Mouse (Mus musculus) adrenal gland, adult 8-10 months (tissue): ENCODE measurements around the gene Olfr433. TPM values are rescaled to one million over a fixed set of nuclear protein-coding genes. Genes with fewer than 3 reads are reported as not detected.

Experiments used
- total RNA-seq, 4 experiments: library from RNA; stranded (reverse); gene quantifications; 2 replicates each; pipeline ENCODE4 v1.2.4; 2022

Gene Olfr433
- total RNA-seq, 4 experiments from 2014 or later: not detected

Other genes with a start within 250 kb of the Olfr433 start
- gene Ifi211, start 127.7 kb upstream of the Olfr433 start, total RNA-seq: 1 to 10 TPM; 1.3 to 3.0 (median 1.6) TPM
- 10 to 100 TPM; 10.5 to 23.6 (median 16.3) TPM for gene Mndal, start 98.2 kb upstream of the Olfr433 start, total RNA-seq
- 10 to 100 TPM in 3 of 4 experiments, 1 to 10 TPM in 1; 8.3 to 18.8 (median 14.0) TPM for gene Ifi203, start 98.0 kb upstream of the Olfr433 start, total RNA-seq
- gene Ifi202b, start 58.0 kb upstream of the Olfr433 start, total RNA-seq: not detected
- 1 to 10 TPM; 2.7 to 6.5 (median 4.3) TPM for gene Ifi205, start 8.9 kb upstream of the Olfr433 start, total RNA-seq
- not detected for gene Olfr432, start 8.5 kb downstream of the Olfr433 start, total RNA-seq
- gene Olfr430, start 25.9 kb downstream of the Olfr433 start, total RNA-seq: not detected
- gene Olfr429, start 43.6 kb downstream of the Olfr433 start, total RNA-seq: not detected
- gene Olfr427, start 56.2 kb downstream of the Olfr433 start, total RNA-seq: not detected
- not detected for gene Olfr231, start 80.5 kb downstream of the Olfr433 start, total RNA-seq
- not detected for gene Olfr424, start 90.8 kb downstream of the Olfr433 start, total RNA-seq
- not detected for gene Olfr420, start 114.9 kb downstream of the Olfr433 start, total RNA-seq
- under 1 TPM; 0.15 to 0.25 (median 0.24) TPM for gene Spta1, start 132.1 kb downstream of the Olfr433 start, total RNA-seq
- not detected for gene Olfr419, start 211.4 kb downstream of the Olfr433 start, total RNA-seq